Mouse (Mus musculus): ENCODE data around the gene Prlh.

Gene Prlh

GRCm38 (mm10) chr1:91001871-91002539, 49.1 kb downstream of the Prlh start:
- no peak for DNase-seq

- no peak for DNase-seq
These were observed 49.7 kb downstream of the Prlh start for GRCm38 (mm10) chr1:91002641-91003040.

Measured in kidney, adult 11 months (tissue).